Mouse (Mus musculus): ENCODE data around the gene Eml4.
A peak's percentile ranks its signal among the peaks of the same experiment; 100 is the strongest.

Gene Eml4

DNA sequence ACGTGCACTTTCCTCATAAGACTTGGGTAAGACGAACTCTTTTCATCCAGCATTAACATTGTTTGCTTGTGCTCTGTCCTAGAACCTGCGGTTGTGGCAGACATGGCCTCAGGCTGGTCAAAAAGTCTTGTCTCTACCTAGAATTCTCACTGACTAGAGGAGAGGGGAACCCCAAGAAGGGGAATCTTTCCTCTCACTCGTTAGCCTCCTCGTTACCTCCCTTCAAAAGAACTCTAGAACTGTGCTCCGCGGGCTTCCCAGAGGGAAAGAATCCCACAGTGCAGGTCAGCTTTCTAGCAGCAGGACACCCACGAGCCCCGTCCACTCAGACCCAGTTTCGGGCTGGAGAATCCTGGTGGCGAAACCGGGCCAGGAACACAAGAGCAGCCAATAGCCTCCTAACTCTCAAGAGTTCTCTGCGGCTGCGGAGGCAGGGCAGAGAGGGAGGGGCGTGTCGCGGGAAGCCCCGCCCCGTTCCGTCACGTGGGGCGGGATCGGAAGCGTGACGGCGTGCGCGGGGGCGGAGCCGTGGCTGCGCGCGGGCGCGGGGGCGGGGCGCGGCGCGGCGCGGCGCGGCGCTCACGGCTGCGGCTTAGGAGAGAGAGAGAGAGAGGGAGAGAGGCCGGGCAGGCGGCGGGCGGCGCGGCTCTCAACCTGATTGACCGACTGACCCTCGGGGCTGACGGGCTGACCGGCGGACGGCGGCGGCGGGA lies at the start of gene Eml4:
TSS of gene Eml4 (plus strand) at position 553 of the 713 bp plus-strand sequence.
- peak; percentile 95 for DNase-seq

DNA sequence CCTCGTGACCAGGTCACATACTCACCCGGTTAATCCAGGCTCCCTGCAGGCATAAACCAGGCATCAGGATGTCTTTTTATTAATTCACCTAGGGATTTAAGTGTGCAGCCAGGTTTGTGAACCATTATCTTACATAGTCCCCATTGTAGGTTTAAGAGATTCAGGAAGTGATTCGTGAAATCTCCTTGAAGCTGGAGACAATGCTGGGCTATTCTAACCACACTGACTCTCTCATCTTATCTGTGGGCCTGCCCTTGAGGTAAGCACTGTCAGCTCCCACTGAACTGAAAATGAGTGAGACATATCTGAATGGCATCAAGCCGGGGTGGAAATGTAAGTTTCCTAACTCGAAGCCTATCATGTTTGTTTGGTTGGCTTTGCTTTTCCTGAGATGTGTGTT lies 49.3 kb upstream of the Eml4 start:
- DNase-seq: no peak

DNA sequence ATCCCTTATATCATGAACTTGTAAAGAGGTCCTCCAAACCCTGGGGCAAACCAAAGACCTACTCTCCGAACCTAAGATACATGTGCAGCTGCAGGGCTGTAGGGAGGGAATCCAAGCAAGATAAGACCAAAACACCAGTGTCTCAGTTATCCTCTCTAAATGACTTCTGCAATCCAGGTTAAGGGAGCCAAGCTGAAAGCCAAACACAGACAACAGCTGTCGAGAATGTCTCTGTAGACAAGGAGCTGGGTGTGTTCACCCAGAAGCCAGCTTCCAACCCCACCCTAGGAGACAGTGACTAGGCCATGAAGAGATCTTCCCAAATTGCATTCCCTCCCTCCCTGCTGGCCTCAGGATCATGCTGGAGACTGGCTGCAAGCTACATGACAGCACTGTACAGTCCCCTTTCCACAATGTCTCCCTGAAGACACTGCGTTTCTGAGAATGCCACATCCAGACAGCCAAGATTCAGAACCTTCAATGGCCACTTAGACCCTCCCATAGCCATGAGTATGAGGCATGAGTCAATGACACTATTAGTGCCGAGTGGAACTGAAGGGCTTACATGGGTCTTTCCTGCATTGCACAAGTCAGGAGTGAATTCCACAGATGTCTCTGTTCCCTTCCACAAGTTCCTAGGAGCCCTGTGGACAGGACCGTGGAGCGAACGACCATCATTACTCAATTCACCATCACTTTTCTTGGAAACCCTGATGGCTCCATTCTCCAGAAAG lies 46.5 kb upstream of the Eml4 start:
- no peak for DNase-seq

DNA sequence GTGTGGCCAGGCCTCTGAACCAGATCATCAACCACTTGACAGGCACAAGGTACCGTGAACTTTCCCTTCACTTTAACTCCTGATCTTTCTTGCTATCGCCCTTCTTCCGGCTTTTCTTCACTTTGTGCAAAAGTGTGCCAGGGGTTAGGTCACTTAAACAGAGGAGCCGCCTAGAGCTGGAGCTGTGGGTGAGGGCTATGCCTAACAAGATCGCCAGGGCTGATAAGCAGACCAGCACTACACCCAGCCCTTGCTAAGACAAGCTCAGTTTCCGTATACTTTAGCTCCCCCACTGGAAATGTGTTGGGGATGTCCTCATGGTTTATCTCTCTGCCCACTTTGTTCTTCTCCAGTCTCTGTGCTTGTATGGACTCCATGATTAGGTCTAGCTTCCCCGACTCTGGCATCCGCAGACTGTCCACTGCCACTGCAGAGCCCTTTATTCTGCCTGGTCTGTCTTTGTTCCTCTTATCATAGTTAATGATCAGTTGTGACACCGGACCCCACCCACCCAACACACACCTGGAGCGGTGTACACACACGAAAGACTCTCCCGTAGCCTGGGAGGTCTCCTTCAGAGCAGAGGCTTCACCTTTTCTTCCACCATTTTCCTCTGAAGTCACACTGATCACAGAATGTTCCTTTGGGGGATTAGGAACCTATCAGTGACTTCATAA lies 43.6 kb upstream of the Eml4 start:
- DNase-seq: no peak

DNA sequence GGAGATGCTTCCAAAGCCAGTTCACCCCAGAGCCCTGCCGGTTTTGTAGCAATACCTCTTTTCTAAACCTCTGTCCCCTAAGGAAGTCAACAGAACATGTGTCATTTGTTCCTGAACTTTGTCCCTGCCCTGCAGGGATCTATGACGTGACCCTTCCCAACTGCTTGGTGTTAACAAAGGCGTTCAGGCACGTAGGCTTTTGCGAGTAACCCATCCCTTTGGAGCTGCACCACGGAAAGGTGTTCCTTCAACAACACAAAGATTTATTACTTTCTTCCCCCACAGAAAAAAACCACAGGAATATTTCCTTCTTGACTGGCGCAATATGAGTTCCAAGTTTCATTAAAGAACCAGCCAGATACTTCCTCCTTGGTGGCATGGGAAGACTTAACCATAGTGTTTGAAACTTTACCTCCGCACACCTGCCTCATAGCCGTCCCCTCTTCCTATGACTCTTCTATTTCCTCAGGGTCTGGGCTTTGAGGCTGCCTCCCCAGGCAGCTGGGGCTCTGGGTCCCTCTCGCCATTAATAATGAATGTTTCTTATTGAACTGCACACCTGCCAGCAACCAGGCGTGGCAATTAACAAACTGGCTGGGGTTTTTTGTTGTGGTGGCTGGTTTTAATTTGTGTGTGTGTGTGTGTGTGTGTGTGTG lies 43.0 kb upstream of the Eml4 start:
- DNase-seq: no peak

DNA sequence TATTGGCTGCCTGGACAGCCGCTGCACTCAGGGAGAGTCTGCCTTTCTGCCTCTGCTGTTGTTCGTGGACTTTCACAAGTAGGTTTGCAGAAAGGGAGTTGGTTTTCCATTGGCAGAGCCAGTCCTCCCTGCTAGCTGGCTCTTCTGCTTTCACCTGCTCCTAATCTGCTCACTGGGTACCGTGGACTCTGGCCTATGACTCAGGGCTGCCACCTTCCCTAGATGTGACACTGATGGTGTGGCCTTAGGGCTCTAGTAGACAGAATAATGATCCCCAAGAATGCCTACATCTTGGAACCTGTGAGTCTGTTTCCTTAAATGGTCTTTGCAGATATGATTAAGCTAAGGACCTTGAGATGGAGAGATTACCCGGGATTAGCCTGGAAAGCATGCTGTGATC lies 42.3 kb upstream of the Eml4 start:
- no peak for DNase-seq

DNA sequence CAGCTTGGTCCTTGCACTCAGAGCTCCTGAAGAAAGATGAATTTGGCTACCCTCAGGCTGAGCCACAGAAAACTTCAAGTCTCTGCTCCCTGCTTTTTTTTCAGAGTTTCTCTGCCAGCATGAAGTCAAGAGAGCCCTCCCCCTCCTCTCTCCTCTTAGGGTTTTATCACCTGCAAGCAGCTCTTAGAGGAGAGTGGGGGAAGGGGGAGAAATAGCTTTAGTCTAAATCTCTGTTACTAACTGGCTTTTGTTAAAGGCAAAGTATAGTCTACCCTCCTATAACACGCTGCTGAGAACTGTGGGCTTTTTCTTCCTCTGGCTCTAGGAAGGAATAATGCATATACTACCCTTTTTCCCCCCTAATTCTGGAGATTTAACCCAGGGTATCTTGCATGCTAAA lies 41.5 kb upstream of the Eml4 start:
- no peak for DNase-seq

DNA sequence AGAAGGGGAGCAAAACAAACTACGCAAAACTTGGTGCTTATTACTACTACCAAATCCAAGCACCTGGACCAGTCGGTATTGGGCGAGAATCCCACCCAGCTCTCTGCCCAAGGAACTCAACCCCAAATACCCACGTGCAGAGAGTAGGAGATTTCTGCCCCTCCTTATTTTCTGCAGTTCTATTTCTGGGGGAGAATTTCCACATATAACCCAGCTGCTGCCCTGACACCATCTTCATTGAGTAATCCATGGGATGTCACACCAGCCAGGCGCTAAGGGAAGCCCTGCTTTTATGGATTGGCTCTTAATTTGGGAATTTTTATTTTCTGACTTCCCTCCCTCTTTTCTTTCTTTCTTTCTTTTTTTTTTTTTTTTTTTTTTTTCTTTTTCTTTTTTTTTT lies 38.9 kb upstream of the Eml4 start:
- no peak for DNase-seq

DNA sequence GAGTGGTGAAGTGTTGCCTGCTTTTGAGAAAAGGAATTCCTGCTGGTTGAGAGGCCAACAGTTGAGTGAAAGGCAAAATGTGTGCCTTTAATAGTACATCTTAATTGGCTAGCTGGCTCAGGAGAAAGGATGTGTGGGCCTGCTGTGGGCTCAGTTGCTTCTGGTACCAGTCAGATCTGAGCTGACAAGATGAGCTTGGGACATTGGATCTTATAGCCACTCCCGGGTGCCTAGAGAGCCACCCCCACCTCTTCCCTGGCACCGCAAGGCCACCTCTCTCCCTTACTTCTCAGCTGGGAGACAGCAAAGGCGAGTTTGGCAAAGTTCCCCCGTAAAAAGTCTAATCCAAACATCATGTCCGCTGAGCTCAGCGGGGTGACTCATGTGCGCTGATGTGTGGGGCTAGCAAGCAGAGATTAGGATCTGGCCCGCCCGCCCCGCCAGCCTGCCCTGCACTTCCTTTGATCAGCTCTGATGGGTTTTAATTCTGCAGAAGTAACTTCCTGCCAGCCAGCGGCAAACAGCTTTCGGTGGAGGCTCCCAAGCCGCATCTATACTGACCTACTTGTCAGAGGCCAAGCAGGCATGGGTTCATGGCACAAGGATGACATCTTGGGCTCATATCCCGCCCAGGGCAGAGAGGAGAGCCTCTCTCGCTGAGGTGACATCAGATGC lies 38.4 kb upstream of the Eml4 start:
- peak; percentile 46 for DNase-seq

DNA sequence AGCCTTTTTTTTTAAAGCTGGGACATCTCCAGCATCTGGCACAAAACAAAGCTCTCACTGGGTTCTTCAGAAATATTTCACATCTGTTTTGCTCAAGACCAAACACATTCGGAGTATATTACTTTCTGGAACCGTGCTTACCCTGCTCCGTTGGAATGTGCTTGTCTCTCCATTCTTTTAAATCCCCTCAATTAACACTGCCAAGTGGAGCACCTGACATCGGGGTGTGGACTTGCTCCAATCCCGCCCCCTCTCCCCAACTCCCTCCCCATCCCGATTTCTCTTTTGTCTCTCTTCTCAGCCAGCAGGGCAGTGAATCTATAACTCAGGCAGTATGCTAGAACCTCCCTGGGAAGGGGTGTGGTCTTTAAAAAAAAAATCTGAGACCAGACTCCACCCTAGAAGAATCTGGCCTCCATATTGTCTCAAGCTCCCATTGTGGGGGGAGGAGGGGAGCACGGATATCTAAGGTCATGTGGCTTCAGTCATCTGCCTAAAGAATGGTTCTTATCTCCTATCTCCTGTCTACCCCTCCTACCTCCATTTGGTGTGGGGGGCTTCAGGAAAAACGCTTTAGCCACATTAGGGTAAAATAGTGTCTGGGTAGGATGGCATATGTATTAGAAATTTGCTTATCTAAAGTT lies 37.6 kb upstream of the Eml4 start:
- DNase-seq: no peak

DNA sequence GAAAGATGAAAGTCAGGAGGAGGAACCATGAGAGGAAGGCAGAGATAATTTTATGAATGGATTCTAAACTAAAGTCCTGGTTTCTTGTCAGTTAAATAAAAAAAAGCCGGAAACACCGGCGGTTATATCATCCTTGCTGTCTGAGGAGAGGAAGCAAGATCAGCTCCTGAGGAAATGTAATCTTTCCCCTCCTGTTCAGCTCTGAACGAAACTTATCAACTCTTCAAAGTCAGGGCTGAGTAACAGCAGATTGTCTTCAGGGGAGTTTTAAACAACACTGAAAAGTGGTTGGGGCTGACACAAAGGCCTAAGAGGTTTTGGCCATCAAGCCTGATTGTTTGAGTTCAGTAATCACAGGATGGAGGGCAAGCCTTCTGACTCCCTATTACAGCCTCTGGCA lies 35.3 kb upstream of the Eml4 start:
- no peak for DNase-seq

DNA sequence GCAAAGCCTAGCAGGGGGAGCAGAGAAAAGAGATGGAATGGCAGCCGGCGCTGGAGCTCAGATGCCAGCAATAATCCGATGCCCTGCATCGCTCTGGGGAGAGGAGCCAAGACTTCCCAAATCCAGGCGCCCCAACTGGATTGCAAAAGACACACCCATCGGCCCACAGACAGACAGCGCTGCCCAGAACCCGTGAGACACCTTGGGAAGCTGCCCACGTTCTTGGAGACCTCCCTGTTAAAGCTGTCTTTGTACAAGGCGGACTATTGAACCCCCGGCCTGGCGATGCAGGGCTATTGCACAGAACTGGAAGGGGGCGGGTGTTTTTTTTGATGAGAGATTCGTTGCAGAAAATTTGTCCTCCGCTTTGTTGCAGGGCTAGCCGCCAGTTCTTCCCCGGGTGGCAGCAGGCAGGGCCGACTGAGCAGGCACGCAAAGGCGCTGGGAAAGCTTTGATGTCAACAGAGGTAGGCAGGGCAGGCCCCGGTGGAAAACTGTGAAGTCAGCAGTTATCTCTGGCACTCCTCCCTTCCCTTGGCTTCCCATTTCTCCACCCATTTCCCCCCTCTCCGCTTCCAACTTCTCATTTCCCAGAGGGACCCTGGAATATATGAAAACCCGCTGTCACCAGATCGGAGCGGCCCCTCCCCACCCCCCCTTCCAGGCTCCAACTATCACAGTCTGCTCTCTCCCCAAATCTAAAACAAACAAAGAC lies 28.0 kb upstream of the Eml4 start:
- peak; percentile 38 for DNase-seq

DNA sequence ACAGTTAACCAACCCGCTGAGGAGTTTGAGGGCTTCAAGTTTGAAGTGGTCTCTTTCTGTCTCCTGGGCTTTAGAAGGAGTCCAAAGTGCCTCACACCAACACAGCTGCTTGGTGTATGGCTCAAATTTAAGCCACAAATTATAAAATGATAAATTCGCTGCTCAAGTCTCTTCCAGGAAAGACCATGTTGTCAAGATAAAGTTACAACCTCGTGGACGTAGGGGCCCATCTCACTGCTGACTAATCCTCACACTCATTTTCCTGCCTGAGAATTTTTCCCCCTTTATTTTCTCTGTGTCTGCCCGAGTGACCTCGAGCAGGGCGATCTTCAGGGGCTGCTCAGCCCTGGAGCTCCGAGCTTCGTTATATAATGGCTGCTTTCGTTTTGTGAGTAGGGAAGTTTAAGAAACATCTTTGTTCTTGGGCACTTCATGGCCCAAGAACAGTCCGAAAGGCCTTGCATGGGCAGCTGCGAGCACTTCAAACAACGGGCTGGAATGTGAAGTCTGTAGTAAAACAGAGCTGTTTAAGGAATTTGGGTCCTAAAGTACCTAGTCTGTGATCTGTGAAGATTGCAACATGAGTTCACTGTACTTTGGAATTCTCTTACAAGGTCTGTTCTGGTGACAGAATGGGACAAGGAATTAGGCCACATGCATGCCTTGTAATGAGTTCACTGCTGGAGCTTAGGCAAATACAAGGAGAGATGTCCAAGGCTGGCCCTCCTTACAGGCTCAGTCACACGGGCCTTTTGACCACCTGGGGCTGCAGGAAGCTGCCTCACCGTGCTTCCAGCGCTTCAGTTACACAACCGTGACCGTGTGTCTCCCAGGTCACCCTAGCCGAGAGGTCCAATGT lies 27.1 kb upstream of the Eml4 start:
- no peak for DNase-seq

DNA sequence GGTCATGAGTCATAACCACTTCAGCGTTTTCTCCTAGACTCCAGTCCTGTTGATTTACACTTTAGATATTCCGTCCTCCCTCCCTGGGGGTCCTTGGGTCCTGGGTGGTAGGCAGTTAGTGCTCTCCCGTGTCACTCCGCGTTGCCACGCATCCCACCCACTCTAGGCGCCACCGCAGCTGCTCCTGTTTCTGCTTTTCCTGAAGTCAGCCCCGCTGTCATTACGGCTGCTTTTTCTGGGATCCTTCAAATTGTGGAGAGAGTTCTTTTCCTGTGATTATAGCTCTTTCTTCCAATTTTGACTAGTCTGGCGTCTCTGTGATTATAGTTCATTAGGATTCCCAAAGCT lies 26.5 kb upstream of the Eml4 start:
- DNase-seq: no peak

DNA sequence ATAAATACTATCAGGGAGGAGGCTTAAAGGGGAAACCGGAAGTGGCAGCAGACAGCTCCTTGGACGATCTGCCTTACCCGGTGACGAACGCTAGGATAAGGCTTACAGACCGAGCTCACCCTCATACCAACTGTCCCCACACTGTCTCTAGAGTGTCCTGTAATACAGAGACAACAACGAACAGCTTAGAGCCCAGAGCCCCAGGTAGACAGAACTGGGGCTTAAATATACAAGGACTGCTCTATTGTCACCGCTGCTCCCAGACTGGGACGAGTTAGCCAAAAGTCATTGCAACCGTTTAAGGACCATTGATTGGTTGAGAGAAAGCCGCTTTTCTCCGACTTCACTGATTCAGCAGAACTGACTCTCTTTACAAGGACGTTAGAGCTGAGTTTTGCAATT lies 15.5 kb upstream of the Eml4 start:
- DNase-seq: no peak

DNA sequence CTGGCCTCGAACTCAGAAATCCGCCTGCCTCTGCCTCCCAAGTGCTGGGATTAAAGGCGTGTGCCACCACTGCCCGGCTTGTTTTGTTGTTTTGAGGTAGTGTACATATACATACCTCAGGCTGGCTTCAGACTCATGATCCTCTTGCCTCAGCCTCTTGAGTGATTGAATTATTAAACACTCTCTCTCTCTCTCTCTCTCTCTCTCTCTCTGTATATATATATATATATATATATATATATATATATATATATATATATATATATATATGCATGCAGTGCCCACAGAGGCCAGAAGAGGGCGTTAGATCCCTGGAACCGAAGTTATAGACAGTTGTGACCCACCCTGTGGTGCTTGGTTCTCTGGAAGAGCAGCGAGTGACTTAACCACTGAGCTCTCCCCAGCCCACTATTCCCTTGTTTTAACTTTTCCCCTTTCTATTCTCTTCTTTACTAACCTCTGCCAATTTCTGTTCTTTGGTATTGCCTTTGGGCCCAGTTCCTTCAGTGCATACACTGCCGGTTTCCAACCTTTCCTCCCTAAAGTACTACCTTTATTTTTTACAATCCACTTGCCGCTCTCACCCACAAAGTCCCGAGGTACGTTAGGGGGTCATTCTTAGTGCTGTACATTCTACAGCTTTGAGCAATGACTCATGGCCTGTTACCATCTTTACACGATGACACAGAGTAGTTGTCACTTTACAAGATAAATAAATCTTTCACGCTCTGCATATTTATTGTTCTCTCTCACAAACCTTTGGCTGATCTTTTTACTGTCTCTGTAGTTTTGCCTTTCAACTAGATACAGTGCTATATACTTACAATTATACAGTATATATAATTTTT lies 13.5 kb upstream of the Eml4 start:
- no peak for DNase-seq

DNA sequence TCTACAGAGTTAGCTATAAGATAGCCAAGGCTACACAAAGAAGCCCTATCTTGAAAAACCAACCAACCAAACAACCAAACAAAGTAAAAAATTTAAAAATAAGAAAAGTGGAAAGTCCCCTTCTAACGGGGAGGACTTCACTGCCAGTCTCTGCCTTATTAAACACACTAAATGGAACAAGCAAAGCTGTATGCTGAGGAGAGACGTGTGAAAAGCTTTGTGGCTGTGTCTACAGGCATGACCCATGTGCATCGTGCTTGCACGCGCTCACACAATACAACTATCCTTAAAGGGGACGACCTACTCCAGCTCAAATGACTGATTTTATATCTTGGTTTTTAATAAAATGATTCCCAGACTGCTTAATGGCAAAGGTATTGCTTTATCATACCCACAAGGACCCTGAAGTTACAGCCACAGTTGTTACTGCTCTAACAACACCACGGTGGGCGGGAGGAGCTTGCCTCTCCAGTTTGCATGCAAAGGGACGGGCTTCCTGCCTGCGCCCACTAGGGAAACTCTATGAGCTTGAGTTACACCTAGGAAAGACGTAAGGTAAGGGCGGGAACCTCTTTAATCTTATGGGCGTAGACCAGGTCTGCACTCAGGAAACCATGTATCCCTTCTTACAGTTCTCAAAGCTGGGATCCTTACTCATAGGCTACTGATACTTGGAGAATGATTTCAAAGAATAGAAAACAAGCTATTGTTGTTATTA lies 11.2 kb upstream of the Eml4 start:
- no peak for DNase-seq

DNA sequence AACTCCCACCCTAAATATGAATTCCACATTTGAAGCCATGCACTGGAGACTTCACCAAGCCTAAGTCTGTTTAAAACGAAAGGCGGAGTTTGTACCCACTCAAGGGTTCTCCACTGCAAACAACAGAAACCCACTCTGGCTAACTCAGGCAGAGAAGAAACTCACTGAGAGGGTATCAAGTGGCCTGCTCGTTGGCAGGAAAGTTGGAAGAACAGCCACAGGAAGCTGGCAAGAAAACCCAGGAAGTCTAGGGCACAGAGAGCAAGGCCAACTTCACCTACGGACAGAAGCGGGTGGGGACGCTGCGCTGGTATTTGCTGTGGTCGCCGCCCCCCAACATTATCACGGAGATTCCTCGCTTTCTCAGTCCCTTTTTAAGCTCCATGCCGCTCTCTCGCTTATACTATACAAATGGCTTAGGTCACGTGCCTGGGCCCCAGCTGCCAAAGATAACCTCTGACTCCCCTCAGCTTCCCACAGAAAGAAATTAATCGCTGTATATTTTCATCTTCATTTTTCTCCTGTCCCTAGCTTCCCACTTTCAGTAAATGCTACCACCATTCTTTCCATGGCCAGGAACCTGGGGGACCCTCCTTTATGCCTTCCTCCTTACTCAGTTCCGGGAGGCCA lies 9.7 kb upstream of the Eml4 start:
- DNase-seq: no peak

DNA sequence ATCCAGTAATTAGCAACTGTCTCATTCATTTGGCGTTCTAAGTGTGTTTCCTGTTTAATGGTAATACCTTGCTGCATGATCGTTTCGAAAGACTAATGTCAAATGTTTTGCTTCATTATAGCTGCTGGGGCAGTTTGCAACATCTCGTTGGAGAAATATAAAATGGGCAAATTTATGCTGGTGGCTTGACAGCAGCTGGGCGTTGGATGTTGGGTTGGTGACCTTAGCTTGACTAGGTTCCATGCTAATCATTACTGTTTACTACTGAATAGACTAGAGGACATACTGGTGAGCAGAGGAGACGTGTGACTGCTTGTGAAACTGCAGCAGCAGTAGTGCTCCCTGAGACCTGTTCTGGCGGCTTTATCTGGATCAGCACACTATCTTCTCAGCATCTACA lies 6.5 kb upstream of the Eml4 start:
- no peak for DNase-seq
